Mouse (Mus musculus) spleen, postnatal 10 days (tissue): ENCODE results near the gene Rbm24.

ENCODE experiments used
- DNase-seq, 2 experiments: peaks; one replicate each; pipeline ENCODE4 v3.0.0; 2021 to 2022; ENCODE audit warnings: low spot score in 2 of 2

Gene Rbm24

DNA sequence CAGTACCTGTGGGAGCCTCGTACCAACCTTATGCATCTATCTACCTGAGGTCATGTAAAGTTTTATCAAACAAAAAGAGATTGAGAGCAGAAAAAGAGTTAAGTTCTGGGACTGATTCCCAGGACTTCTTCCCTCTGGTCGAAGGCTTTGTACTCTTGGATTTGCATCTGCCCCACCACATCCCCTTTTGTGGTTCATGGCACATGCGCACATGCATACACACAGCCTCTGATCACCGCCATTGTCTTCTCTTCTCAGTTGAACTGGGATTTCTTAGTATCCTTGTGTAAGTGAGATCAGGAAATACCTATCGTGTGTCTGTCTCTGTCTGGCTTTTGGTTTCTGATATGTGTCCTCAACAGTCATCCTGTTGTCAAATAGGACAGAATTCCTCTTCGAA, 20.7 kb downstream of the Rbm24 start:
- no peak for DNase-seq

DNA sequence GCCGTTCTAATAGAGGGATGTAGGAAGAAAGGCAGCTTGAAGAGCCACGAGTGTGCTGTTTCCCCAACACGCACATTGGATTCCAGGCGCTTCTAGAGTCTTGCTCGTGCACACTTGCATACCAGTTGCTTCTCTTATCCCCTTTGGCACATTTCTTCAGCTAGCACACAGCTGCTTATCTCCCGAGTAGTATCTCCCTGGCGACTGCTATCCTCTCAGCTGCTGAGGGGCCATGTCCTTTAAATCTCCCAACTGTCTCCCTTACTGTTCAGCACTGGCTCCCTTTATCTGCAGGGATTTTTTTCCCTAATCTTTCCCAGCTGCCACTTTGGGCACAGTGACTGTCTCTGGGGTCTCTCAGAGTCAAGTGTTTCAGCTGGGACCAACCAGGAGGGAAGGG, 25.8 kb downstream of the Rbm24 start:
- DNase-seq = no peak

DNA sequence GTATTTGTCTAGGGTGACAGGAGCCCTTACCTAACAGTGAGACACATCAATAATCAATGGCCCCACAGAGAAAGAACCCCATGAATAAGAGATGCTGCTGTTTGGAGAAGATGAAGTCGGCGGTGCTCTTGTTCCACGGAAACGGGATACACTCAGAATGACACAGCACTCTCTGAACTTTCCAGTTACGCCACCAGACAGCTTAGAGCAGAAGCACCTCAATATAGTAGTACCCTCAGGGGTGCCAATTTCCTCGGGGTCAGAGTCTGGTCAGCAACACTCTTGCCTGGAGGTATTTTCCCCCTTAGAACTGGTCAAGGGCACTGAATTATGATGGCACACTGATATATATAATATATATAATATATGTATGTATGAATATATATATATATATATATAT, 27.8 kb downstream of the Rbm24 start:
- DNase-seq = no peak

DNA sequence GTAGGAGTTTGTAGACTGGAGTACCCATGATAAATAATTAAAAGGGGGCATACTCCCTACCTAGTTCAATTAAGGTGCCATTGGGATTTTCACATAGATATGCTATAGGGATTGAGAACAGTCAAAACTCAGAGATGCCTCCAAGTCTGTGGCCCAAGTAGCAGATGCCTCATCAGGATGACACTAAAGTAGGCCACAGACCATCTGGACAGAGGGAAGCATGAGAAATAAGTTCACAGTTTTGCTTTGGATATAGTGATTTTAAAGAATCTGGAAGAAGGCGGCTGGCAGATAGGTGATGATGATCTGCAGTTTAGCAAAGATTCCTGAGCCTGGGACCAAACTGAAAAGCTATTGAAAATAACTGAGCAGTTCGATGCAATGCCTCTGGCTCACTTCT, 30.0 kb downstream of the Rbm24 start:
- DNase-seq = no peak

DNA sequence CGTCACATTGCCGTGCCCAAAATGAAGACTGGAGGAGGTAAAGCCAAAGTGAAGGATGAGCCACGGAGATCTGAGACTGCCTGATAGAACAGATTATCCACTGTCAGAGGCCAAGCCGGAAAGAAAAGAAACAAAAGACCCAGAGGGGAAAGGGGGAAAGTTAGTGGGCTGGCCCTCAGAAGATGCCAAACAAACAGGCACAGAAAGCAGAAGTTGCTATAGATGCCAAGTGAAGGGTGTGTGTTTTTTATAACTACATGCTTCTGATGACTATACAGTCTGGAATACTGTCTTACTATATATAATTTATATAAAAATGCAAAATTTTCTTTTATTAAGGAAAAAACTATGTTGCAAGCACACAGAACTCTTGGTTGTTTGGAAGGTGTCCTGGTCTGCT, 31.7 kb downstream of the Rbm24 start:
- DNase-seq = no peak

DNA sequence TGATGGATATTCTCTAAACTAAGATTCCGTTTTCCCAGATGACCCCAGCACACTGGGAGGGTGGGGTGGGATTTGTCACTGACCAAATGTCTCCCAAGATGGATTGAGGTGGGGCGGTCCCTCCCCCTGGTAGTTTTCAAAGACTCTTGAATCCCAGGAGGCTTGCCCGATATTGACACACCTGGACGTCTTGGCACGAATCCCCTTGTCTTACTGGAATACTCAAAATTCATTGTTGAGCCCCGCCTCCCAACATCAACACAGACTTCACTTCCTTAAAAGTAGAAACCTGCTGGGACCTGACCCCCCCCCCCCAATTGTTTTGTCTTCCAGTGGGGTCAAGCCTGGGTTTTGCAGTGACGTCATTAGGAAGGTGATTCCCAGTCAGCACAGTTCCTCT, 32.4 kb downstream of the Rbm24 start:
- DNase-seq = no peak

DNA sequence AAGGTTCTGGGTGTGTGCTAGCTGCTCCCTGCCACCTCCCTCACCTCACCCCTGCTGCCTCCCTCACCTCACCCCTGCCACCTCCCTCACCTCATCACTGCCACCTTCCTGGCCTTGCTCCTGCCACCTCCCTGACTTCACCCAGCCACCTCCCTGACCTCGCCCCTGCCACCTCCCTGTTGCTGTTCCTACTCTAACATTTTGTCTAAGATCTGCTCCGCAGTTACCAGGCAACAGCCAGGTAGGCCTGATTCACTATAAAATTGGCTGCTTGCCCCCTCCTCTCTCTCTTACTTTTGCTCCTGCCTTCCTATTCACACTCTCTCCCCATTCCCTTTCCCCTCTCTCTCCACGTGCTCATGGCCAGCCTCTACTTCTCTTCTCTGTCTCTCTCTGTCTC, 33.3 kb downstream of the Rbm24 start:
- no peak for DNase-seq

DNA sequence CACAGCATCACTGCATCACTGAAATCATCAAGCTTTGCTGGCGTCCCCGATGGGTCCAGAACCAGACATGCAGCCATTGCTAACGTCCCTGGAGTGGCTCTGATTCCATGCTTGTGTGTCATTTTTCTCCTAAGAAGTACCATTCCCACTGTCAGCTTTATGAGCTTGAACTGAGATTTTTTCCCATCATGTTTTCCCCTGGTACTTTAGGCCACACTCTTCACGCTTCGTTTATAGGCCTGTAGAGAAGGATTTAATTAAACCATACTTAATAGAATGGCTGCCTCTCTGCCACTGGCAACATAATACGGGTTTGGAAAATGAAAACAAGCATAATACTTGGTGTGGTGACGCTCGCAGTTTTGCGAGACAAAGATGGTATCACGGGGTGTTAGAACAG, 41.3 kb downstream of the Rbm24 start:
- DNase-seq = no peak

DNA sequence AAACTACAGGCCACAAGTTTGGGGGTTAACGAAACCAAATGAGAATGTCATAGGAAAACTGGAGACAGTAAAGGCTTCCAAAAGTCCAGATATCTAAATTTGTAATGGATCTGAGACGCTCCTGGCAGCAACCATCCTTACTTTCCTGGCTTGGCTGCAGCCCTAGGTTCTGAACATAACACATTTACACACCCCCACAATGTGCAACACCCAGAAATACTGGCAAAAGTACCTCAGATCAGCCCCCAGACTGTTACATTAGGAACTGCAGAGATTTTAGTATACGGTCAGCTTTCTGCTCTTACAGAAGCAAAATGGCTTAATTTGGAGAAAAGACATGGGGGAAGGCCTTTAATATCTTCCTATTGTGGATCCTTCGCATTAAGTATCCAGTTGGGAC, 44.0 kb downstream of the Rbm24 start:
- no peak for DNase-seq

DNA sequence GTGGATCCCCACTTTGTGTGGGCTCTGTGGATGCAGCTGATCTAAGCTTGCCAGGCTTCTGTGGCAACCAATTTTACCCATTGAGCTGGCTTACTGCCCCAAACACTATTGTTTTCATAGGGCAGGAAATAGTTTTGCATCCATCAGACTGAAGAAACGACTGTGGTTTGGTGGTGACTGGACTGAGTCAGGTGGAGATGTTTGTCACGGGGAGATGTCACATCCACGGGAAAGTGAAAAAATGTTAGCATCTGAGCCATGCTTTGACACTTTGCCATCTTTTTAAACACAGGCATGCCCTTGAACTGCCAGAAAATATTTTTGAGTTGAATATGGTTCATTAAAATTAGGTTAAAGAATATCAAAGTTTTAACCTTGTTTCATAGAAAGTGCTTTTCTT, 45.5 kb downstream of the Rbm24 start:
- DNase-seq = no peak

DNA sequence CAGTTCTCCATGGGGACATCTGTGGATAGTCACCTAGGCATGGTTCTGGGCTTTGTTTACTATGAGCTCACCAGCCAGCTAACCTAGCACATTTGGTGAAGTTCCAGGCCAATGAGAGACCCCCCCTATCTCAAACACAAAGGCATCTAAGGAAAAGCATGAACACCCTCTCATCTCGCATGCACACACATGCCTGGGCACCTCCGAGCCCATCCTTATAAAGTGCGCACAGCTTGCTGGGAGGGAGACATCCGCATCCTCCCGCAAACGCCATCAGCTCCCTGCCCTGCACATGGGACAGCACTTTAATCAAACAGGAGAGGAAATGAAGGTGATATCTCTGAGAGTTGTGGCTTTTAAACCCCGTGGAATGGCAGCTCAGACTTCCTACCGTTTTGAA, 50.0 kb downstream of the Rbm24 start:
- DNase-seq = no peak

DNA sequence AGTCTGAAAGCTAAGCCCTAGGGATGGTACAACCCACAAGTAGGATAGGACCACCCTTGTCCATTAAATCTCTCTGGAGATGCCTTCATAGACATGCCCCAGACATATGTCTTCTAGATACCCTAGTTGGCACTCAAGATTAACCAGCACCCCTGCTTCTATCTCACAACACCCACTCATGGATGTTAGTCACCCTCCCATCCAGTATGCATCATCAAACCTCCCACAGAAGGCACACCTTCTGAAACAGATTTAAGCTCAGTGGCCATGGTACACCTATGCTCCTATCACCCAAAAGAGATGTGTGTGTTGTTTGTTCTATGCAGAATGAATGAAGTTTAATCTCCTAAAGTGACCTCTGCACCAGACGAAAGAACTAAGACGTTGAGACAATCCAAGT, 51.3 kb downstream of the Rbm24 start:
- no peak for DNase-seq
